Mouse (Mus musculus): ENCODE measurements at regions not wholly inside any gene's neighbourhood (a gene's known extent, or its start where the extent isn't known, plus 50 kb on each side); places are given as distances from the start of the nearest gene placed in this dataset.

GRCm38 (mm10) chr14:80083724-80084123 lies 99.8 kb downstream of the Olfm4 start:
- DNase-seq (ENCODE audit: low spot score in 2 of 2) = no peak

- no peak for DNase-seq (ENCODE audit: low spot score in 2 of 2)
Observed at GRCm38 (mm10) chr14:80097238-80097637, 113.4 kb downstream of the Olfm4 start.

- no peak for DNase-seq (ENCODE audit: low spot score in 2 of 2)
Observed at GRCm38 (mm10) chr14:80113115-80113687, 129.3 kb downstream of the Olfm4 start.

GRCm38 (mm10) chr14:80114326-80114725 lies 130.4 kb downstream of the Olfm4 start:
- DNase-seq (ENCODE audit: low spot score in 2 of 2) = no peak

GRCm38 (mm10) chr14:80125156-80125555 lies 141.3 kb downstream of the Olfm4 start:
- DNase-seq (ENCODE audit: low spot score in 2 of 2) = no peak

- no peak for DNase-seq (ENCODE audit: low spot score in 2 of 2)
Observed at GRCm38 (mm10) chr14:80128181-80128580, 144.3 kb downstream of the Olfm4 start.

GRCm38 (mm10) chr14:80137541-80137940 lies 153.7 kb downstream of the Olfm4 start:
- no peak for DNase-seq (ENCODE audit: low spot score in 2 of 2)

GRCm38 (mm10) chr14:80138991-80139791 lies 155.3 kb downstream of the Olfm4 start:
- no peak for DNase-seq (ENCODE audit: low spot score in 2 of 2)

- no peak for DNase-seq (ENCODE audit: low spot score in 2 of 2)
Observed at GRCm38 (mm10) chr14:80157002-80157401, 173.1 kb downstream of the Olfm4 start.

- no peak for DNase-seq (ENCODE audit: low spot score in 2 of 2)
Observed at GRCm38 (mm10) chr14:80169211-80169610, 185.3 kb downstream of the Olfm4 start.

GRCm38 (mm10) chr14:80170450-80171180 lies 186.7 kb downstream of the Olfm4 start:
- no peak for DNase-seq (ENCODE audit: low spot score in 2 of 2)

- DNase-seq (ENCODE audit: low spot score in 2 of 2) = no peak
Observed at GRCm38 (mm10) chr14:80172799-80173484, 189.1 kb downstream of the Olfm4 start.

- DNase-seq (ENCODE audit: low spot score in 2 of 2) = no peak
Observed at GRCm38 (mm10) chr14:80176464-80176863, 192.6 kb downstream of the Olfm4 start.

- DNase-seq (ENCODE audit: low spot score in 2 of 2) = no peak
Observed at GRCm38 (mm10) chr14:80195041-80195440, 211.2 kb downstream of the Olfm4 start.

- peak in 1 of 2 experiments; percentile 31 for DNase-seq (ENCODE audit: low spot score in 2 of 2)
Observed at GRCm38 (mm10) chr14:80212916-80213315, 229.0 kb downstream of the Olfm4 start.

GRCm38 (mm10) chr14:80213666-80214065 lies 229.8 kb downstream of the Olfm4 start:
- no peak for DNase-seq (ENCODE audit: low spot score in 2 of 2)

- peak; percentile 34 to 56 for DNase-seq (ENCODE audit: low spot score in 2 of 2)
Observed at GRCm38 (mm10) chr14:80215960-80216552, 232.2 kb downstream of the Olfm4 start.

GRCm38 (mm10) chr14:80232066-80232465 lies 248.2 kb downstream of the Olfm4 start:
- no peak for DNase-seq (ENCODE audit: low spot score in 2 of 2)

- peak in 1 of 2 experiments; percentile 40 for DNase-seq (ENCODE audit: low spot score in 2 of 2)
Observed at GRCm38 (mm10) chr14:80232976-80233375, 249.1 kb downstream of the Olfm4 start.

- no peak for DNase-seq (ENCODE audit: low spot score in 2 of 2)
Observed at GRCm38 (mm10) chr14:80237136-80237535, 253.3 kb downstream of the Olfm4 start.

- no peak for DNase-seq (ENCODE audit: low spot score in 2 of 2)
Observed at GRCm38 (mm10) chr14:80237552-80237951, 253.7 kb downstream of the Olfm4 start.
